Mouse (Mus musculus): ENCODE measurements around the gene Rfc3.
"Not testable (repeated sequence)": the region's sequence is repeated elsewhere in the genome, so short reads cannot be mapped to it uniquely, and the experiment has no call there.

Rfc3 gene

GRCm38 (mm10) chr5:151650700-151651410 is at the start of gene Rfc3:
Gene Rfc3, minus strand, starts transcription at chr5:151651242.
- peak; percentile 93 for DNase-seq (ENCODE audit: low spot score)

GRCm38 (mm10) chr5:151693636-151694035 is 42.6 kb upstream of the Rfc3 start:
- DNase-seq (ENCODE audit: low spot score) = not testable (repeated sequence)

GRCm38 (mm10) chr5:151686606-151687525 is 35.8 kb upstream of the Rfc3 start:
- DNase-seq (ENCODE audit: low spot score) = peak; percentile 70

- DNase-seq (ENCODE audit: low spot score) = no peak
These were observed 11.2 kb upstream of the Rfc3 start for GRCm38 (mm10) chr5:151662207-151662606.

- no peak for DNase-seq (ENCODE audit: low spot score)
These were observed 356 bp upstream of the Rfc3 start for GRCm38 (mm10) chr5:151651411-151651784.

- peak; percentile 20 for DNase-seq (ENCODE audit: low spot score)
These were observed 6.2 kb downstream of the Rfc3 start for GRCm38 (mm10) chr5:151644845-151645244.

- no peak for DNase-seq (ENCODE audit: low spot score)
These were observed 8.2 kb downstream of the Rfc3 start for GRCm38 (mm10) chr5:151642867-151643266.

- no peak for DNase-seq (ENCODE audit: low spot score)
These were observed 8.9 kb downstream of the Rfc3 start for GRCm38 (mm10) chr5:151642102-151642501.

- DNase-seq (ENCODE audit: low spot score) = no peak
These were observed 45.1 kb downstream of the Rfc3 start, which contains the start of gene Vmn2r18 for GRCm38 (mm10) chr5:151605921-151606320. Gene Vmn2r18, minus strand, starts transcription at chr5:151606021.

GRCm38 (mm10) chr5:151601696-151602095 is 49.3 kb downstream of the Rfc3 start:
- DNase-seq (ENCODE audit: low spot score) = no peak
